Mouse (Mus musculus) limb, embryonic 14.5 days (tissue): ENCODE measurements around the gene Bmp6. TPM values are rescaled to one million over a fixed set of nuclear protein-coding genes. Genes with fewer than 3 reads are reported as not detected.

Source experiments
- ATAC-seq: fragments of 200-750 bp; cut with Nextera tagmentation; 2 replicates; pipeline ENCODE4 v1.8.0; 2017; ENCODE audit warnings: low read depth, moderate number of reproducible peaks, moderate TSS enrichment; ENCODE audit not compliant: low FRiP score
- DNase-seq: peaks from one replicate; pipeline ENCODE4 v3.0.0-alpha.2; 2015; ENCODE audit warnings: low spot score
- H3K27ac ChIP-seq: fragments of 300-500 bp; sonication (generic); replicated peaks from 2 replicates; pipeline ENCODE4 v1.5.1; 2014; ENCODE audit warnings: low read depth, mild to moderate bottlenecking, low read length, moderate library complexity, mixed read lengths
- H3K27me3 ChIP-seq: fragments of 300-500 bp; sonication (generic); 2 replicates; pipeline ENCODE4 v1.6.1; 2014; ENCODE audit warnings: low read length, mixed read lengths; ENCODE audit not compliant: control insufficient read depth, insufficient read depth
- H3K36me3 ChIP-seq: fragments of 300-500 bp; sonication (generic); 2 replicates; pipeline ENCODE4 v1.6.1; 2014; ENCODE audit warnings: mild to moderate bottlenecking, low read length, moderate library complexity, mixed read lengths; ENCODE audit not compliant: control insufficient read depth, insufficient read depth
- H3K4me1 ChIP-seq: fragments of 300-500 bp; sonication (generic); 2 replicates; pipeline ENCODE4 v1.6.1; 2014; ENCODE audit warnings: antibody characterized with exemption, low read length, mixed read lengths; ENCODE audit not compliant: control insufficient read depth, insufficient read depth
- H3K4me2 ChIP-seq: fragments of 300-500 bp; sonication (generic); replicated peaks from 2 replicates; pipeline ENCODE4 v1.6.1; 2014; ENCODE audit warnings: low read depth, mild to moderate bottlenecking, low read length, moderate library complexity; ENCODE audit not compliant: severe bottlenecking
- H3K4me3 ChIP-seq: fragments of 300-500 bp; sonication (generic); replicated peaks from 2 replicates; pipeline ENCODE4 v1.5.1; 2014; ENCODE audit warnings: low read length
- H3K9ac ChIP-seq: fragments of 300-500 bp; sonication (generic); 2 replicates; pipeline ENCODE4 v1.6.1; 2014; ENCODE audit warnings: mild to moderate bottlenecking, low read depth, low read length, moderate library complexity; ENCODE audit not compliant: severe bottlenecking
- H3K9me3 ChIP-seq: fragments of 300-500 bp; sonication (generic); 2 replicates; pipeline ENCODE4 v1.6.1; 2016; ENCODE audit warnings: low read length; ENCODE audit not compliant: control insufficient read depth
- POLR2A ChIP-seq: fragments of 200-500 bp; IDR thresholded peaks from 2 replicates; pipeline ENCODE4 v1.8.0; 2012; ENCODE audit warnings: inconsistent platforms, mild to moderate bottlenecking, moderate library complexity, borderline replicate concordance; ENCODE audit not compliant: insufficient read depth, insufficient read length; ENCODE audit errors: extremely low read depth
- WGBS: fragments of 180-500 bp; shearing (Covaris S2); extraction: QIAGEN DNeasy Blood & Tissue Kit; methylation state at CpG from one replicate; pipeline ENCODE4 v1.1.7; 2014; 5-methylcytosine and 5-hydroxymethylcytosine counted together
- polyA plus RNA-seq, 2 experiments: library from polyadenylated mRNA; depleted of rRNA in 1 of 2; stranded (reverse) in 1 of 2; unstranded in 1 of 2; fragments of >200 nt; fragmentation: Nextera tagmentation in 1 of 2; extraction: Ambion mirVana in 1 of 2; gene quantifications; 2 replicates each; pipeline versions ENCODE4 v1.2.1 to v1.2.3; 2012 to 2014

Bmp6 gene
- polyA plus RNA-seq, 2 experiments = 1.9 to 6.6 TPM

- DNase-seq = peak; percentile 74
- peak overlapping the region; percentile 65 for H3K4me2 ChIP-seq
- H3K36me3 ChIP-seq = peaks cover 5% of the 10 kb centered on the region
- peak overlapping the region; percentile 96 for H3K9ac ChIP-seq
- H3K4me3 ChIP-seq = peak overlapping the region; percentile 92
- TF ChIP-seq POLR2A = 0 out of 2 replicates have a peak, but pooled peaks have one; percentile 37
- H3K27ac ChIP-seq = peak overlapping the region; percentile 93
- 2% methylated on average over 60 of the region's 87 CpGs for WGBS
- ATAC-seq = peak; percentile 86
- no peaks in the 10 kb centered on the region for H3K9me3 ChIP-seq
- peaks cover 18% of the 10 kb centered on the region for H3K4me1 ChIP-seq
- H3K27me3 ChIP-seq = no peaks in the 10 kb centered on the region
These were observed 183.1 kb downstream of the Bmp6 start for GRCm38 (mm10) chr13:38527797-38528650.

GRCm38 (mm10) chr13:38528687-38529294, 183.9 kb downstream of the Bmp6 start, which contains the start of gene Txndc5:
Gene Txndc5 (minus strand): TSS chr13:38528824.
- peak within 1 kb of the TSS; percentile 96 for H3K9ac ChIP-seq
- H3K4me2 ChIP-seq = peak within 1 kb of the TSS; percentile 65
- WGBS = 52% methylated on average over 9 of the region's 9 CpGs
- no peak for TF ChIP-seq POLR2A
- H3K27ac ChIP-seq = peak within 1 kb of the TSS; percentile 93
- peaks cover 18% of the 10 kb centered on the region for H3K4me1 ChIP-seq
- H3K4me3 ChIP-seq = peak within 1 kb of the TSS; percentile 92
- no peaks in the 10 kb centered on the region for H3K9me3 ChIP-seq
- no peaks in the 10 kb centered on the region for H3K36me3 ChIP-seq
- ATAC-seq (no peak), DNase-seq (no peak)
- H3K27me3 ChIP-seq = no peaks in the 10 kb centered on the region

- TF ChIP-seq POLR2A = no peak
- Histone ChIP-seq H3K4me2 (no peak overlapping the region), H3K9ac (no peak overlapping the region), H3K4me3 (no peak overlapping the region), H3K27me3 (no peaks in the 10 kb centered on the region), H3K27ac (no peak overlapping the region), H3K4me1 (peaks cover 18% of the 10 kb centered on the region), H3K9me3 (no peaks in the 10 kb centered on the region), H3K36me3 (no peaks in the 10 kb centered on the region)
- WGBS = 88% methylated on average over 6 of the region's 6 CpGs
- no peak for ATAC-seq
- DNase-seq = no peak
These were observed 184.7 kb downstream of the Bmp6 start for GRCm38 (mm10) chr13:38529576-38529975.

GRCm38 (mm10) chr13:38531498-38531897, 186.6 kb downstream of the Bmp6 start:
- H3K9me3 ChIP-seq = no peaks in the 10 kb centered on the region
- WGBS = 86% methylated on average over 4 of the region's 4 CpGs
- H3K4me2 ChIP-seq = no peak overlapping the region
- no peaks in the 10 kb centered on the region for H3K27me3 ChIP-seq
- DNase-seq = no peak
- ATAC-seq = no peak
- no peak overlapping the region for H3K9ac ChIP-seq
- peaks cover 8% of the 10 kb centered on the region for H3K4me1 ChIP-seq
- no peak overlapping the region for H3K27ac ChIP-seq
- no peak overlapping the region for H3K4me3 ChIP-seq
- H3K36me3 ChIP-seq = no peaks in the 10 kb centered on the region
- TF ChIP-seq POLR2A = no peak

- H3K9me3 ChIP-seq = no peaks in the 10 kb centered on the region
- no peak for ATAC-seq
- DNase-seq = no peak
- no peak overlapping the region for H3K4me2 ChIP-seq
- no peak overlapping the region for H3K9ac ChIP-seq
- H3K36me3 ChIP-seq = no peaks in the 10 kb centered on the region
- WGBS = 91% methylated on average over 10 of the region's 10 CpGs
- no peak for TF ChIP-seq POLR2A
- H3K4me3 ChIP-seq = no peak overlapping the region
- H3K27me3 ChIP-seq = no peaks in the 10 kb centered on the region
- no peak overlapping the region for H3K27ac ChIP-seq
- no peaks in the 10 kb centered on the region for H3K4me1 ChIP-seq
These were observed 188.6 kb downstream of the Bmp6 start for GRCm38 (mm10) chr13:38533461-38533860.
